Mouse (Mus musculus) MEL (cell line): ENCODE measurements around the gene Trpt1. TPM values are rescaled to one million over a fixed set of nuclear protein-coding genes. Genes with fewer than 3 reads are reported as not detected.

Experiments
- DNase-seq: peaks from one replicate; pipeline ENCODE4 v3.0.0; 2011; ENCODE audit warnings: low read depth, low spot score
- H3K27ac ChIP-seq: 2 replicates; pipeline ENCODE4 v1.5.1; 2012; ENCODE audit warnings: low read depth, mild to moderate bottlenecking, control low read depth, low read length, moderate library complexity; ENCODE audit not compliant: control insufficient read depth
- H3K27me3 ChIP-seq, 2 experiments: fragments of 150-350 bp in 1 of 2; sonication (generic) in 1 of 2; 2 replicates each; pipeline ENCODE4 v1.6.1; 2012; ENCODE audit warnings: low read length in 2 of 2, mild to moderate bottlenecking in 2 of 2, improper control_type of control experiment in 1 of 2, moderate library complexity in 1 of 2; ENCODE audit not compliant: insufficient read depth in 2 of 2, control insufficient read depth in 1 of 2
- H3K36me3 ChIP-seq, 2 experiments: 2 replicates each; pipeline ENCODE4 v1.6.1; 2012 to 2014; ENCODE audit warnings: low read length in 2 of 2, improper control_type of control experiment in 1 of 2, inconsistent platforms in 1 of 2, mild to moderate bottlenecking in 1 of 2; ENCODE audit not compliant: insufficient read depth in 2 of 2, control insufficient read depth in 1 of 2
- H3K4me1 ChIP-seq, 2 experiments: fragments of 150-350 bp in 1 of 2; sonication (generic) in 1 of 2; 2 replicates each; pipeline ENCODE4 v1.6.1; 2012; ENCODE audit warnings: low read length in 2 of 2, improper control_type of control experiment in 1 of 2, mild to moderate bottlenecking in 1 of 2; ENCODE audit not compliant: insufficient read depth in 2 of 2, control insufficient read depth in 1 of 2
- H3K4me3 ChIP-seq, 2 experiments: fragments of 150-350 bp in 1 of 2; sonication (generic) in 1 of 2; 2 replicates each; pipeline ENCODE4 v1.5.1; 2012; ENCODE audit warnings: low read depth in 2 of 2, low read length in 2 of 2, mild to moderate bottlenecking in 2 of 2, moderate library complexity in 2 of 2, control low read depth in 1 of 2, improper control_type of control experiment in 1 of 2; ENCODE audit not compliant: control insufficient read depth in 1 of 2, insufficient read depth in 1 of 2
- H3K79me2 ChIP-seq: 2 replicates; pipeline ENCODE4 v1.6.1; 2012; ENCODE audit warnings: mild to moderate bottlenecking, low read length, moderate library complexity; ENCODE audit not compliant: control insufficient read depth, poor library complexity, insufficient read depth
- H3K9ac ChIP-seq: 2 replicates; pipeline ENCODE4 v1.6.1; 2012; ENCODE audit warnings: low read depth, mild to moderate bottlenecking, control low read depth, low read length, moderate library complexity; ENCODE audit not compliant: control insufficient read depth, poor library complexity, severe bottlenecking
- H3K9me3 ChIP-seq: fragments of 150-350 bp; sonication (generic); replicated peaks from 2 replicates; pipeline ENCODE4 v1.6.1; 2012; ENCODE audit warnings: mild to moderate bottlenecking, low read length, improper control_type of control experiment, moderate library complexity; ENCODE audit not compliant: insufficient read depth
- BHLHE40 ChIP-seq: IDR thresholded peaks from 2 replicates; pipeline ENCODE4 v1.6.1; 2012; ENCODE audit warnings: low read depth, mild to moderate bottlenecking, inconsistent platforms, low read length, improper control_type of control experiment, borderline replicate concordance
- CHD2 ChIP-seq: IDR thresholded peaks from 2 replicates; pipeline ENCODE4 v1.6.1; 2011; ENCODE audit warnings: low read length, improper control_type of control experiment
- ELF1 ChIP-seq: IDR thresholded peaks from 2 replicates; pipeline ENCODE4 v1.6.1; 2014; ENCODE audit warnings: low read depth, mild to moderate bottlenecking, inconsistent platforms, low read length, improper control_type of control experiment, moderate library complexity
- EP300 ChIP-seq, 2 experiments: IDR thresholded peaks; 2 replicates each; pipeline ENCODE4 v1.6.1; 2011; ENCODE audit warnings: improper control_type of control experiment in 2 of 2, low read length in 2 of 2, low read depth in 1 of 2, mild to moderate bottlenecking in 1 of 2
- ETS1 ChIP-seq: IDR thresholded peaks from 2 replicates; pipeline ENCODE4 v1.6.1; 2012; ENCODE audit warnings: low read depth, mild to moderate bottlenecking, inconsistent platforms, low read length, improper control_type of control experiment, moderate library complexity
- GABPA ChIP-seq: IDR thresholded peaks from 2 replicates; pipeline ENCODE4 v1.6.1; 2012; ENCODE audit warnings: low read depth, mild to moderate bottlenecking, inconsistent platforms, low read length, improper control_type of control experiment, moderate library complexity
- GATA1 ChIP-seq: IDR thresholded peaks from 2 replicates; pipeline ENCODE4 v1.6.1; 2011; ENCODE audit warnings: low read depth, low read length, improper control_type of control experiment
- HCFC1 ChIP-seq: IDR thresholded peaks from 2 replicates; pipeline ENCODE4 v1.6.1; 2012; ENCODE audit warnings: low read depth, mild to moderate bottlenecking, inconsistent platforms, low read length, improper control_type of control experiment, moderate library complexity
- KAT2A ChIP-seq: conservative IDR thresholded peaks from 2 replicates; pipeline ENCODE4 v1.6.1; 2012; ENCODE audit warnings: low read depth, low read length, improper control_type of control experiment, inconsistent platforms
- MAFK ChIP-seq: IDR thresholded peaks from 2 replicates; pipeline ENCODE4 v1.6.1; 2011; ENCODE audit warnings: low read depth, mild to moderate bottlenecking, low read length, improper control_type of control experiment, borderline replicate concordance
- MAX ChIP-seq: IDR thresholded peaks from 2 replicates; pipeline ENCODE4 v1.6.1; 2011; ENCODE audit warnings: low read length, improper control_type of control experiment
- MAZ ChIP-seq: IDR thresholded peaks from 2 replicates; pipeline ENCODE4 v1.6.1; 2012; ENCODE audit warnings: low read depth, mild to moderate bottlenecking, inconsistent platforms, low read length, improper control_type of control experiment
- MEF2A ChIP-seq: IDR thresholded peaks from 2 replicates; pipeline ENCODE4 v1.6.1; 2014; ENCODE audit warnings: low read depth, mild to moderate bottlenecking, inconsistent platforms, low read length, improper control_type of control experiment; ENCODE audit not compliant: poor library complexity, insufficient replicate concordance, severe bottlenecking; ENCODE audit errors: extremely low read depth
- MXI1 ChIP-seq: IDR thresholded peaks from 2 replicates; pipeline ENCODE4 v1.6.1; 2011; ENCODE audit warnings: mild to moderate bottlenecking, low read depth, low read length, improper control_type of control experiment
- MYC ChIP-seq: IDR thresholded peaks from 2 replicates; pipeline ENCODE4 v1.6.1; 2011; ENCODE audit warnings: low read depth, mild to moderate bottlenecking, low read length, improper control_type of control experiment, moderate library complexity
- NELFE ChIP-seq: IDR thresholded peaks from 2 replicates; pipeline ENCODE4 v1.6.1; 2011; ENCODE audit warnings: low read depth, low read length, improper control_type of control experiment
- NRF1 ChIP-seq: IDR thresholded peaks from 2 replicates; pipeline ENCODE4 v1.6.1; 2014; ENCODE audit warnings: low read depth, mild to moderate bottlenecking, inconsistent platforms, low read length, improper control_type of control experiment, moderate library complexity; ENCODE audit not compliant: poor library complexity, insufficient read depth, severe bottlenecking
- POLR2A ChIP-seq, 2 experiments: IDR thresholded peaks; 2 replicates each; pipeline ENCODE4 v1.6.1; 2011 to 2012; ENCODE audit warnings: low read length in 2 of 2, mild to moderate bottlenecking in 2 of 2, control low read depth in 1 of 2, improper control_type of control experiment in 1 of 2, low read depth in 1 of 2, moderate library complexity in 1 of 2; ENCODE audit not compliant: control insufficient read depth in 1 of 2, insufficient read depth in 1 of 2, poor library complexity in 1 of 2
- POLR2AphosphoS2 ChIP-seq: IDR thresholded peaks from 2 replicates; pipeline ENCODE4 v1.6.1; 2011; ENCODE audit warnings: low read length, improper control_type of control experiment
- RCOR1 ChIP-seq: IDR thresholded peaks from 2 replicates; pipeline ENCODE4 v1.6.1; 2012; ENCODE audit warnings: low read depth, mild to moderate bottlenecking, inconsistent platforms, low read length, improper control_type of control experiment
- SIN3A ChIP-seq: IDR thresholded peaks from 2 replicates; pipeline ENCODE4 v1.6.1; 2012; ENCODE audit warnings: low read length, improper control_type of control experiment, inconsistent platforms
- TBP ChIP-seq: IDR thresholded peaks from 2 replicates; pipeline ENCODE4 v1.8.0; 2011; ENCODE audit warnings: low read depth, low read length, improper control_type of control experiment
- TCF12 ChIP-seq: IDR thresholded peaks from 2 replicates; pipeline ENCODE4 v1.6.1; 2014; ENCODE audit warnings: low read depth, mild to moderate bottlenecking, inconsistent platforms, low read length, improper control_type of control experiment, moderate library complexity
- UBTF ChIP-seq: IDR thresholded peaks from 2 replicates; pipeline ENCODE4 v1.6.1; 2012; ENCODE audit warnings: low read depth, mild to moderate bottlenecking, inconsistent platforms, low read length, improper control_type of control experiment, moderate library complexity, borderline replicate concordance; ENCODE audit not compliant: insufficient read depth
- ZC3H11A ChIP-seq: IDR thresholded peaks from 2 replicates; pipeline ENCODE4 v1.6.1; 2012; ENCODE audit warnings: low read depth, mild to moderate bottlenecking, inconsistent platforms, low read length, improper control_type of control experiment
- ZMIZ1 ChIP-seq: IDR thresholded peaks from 2 replicates; pipeline ENCODE4 v1.6.1; 2012; ENCODE audit warnings: low read depth, mild to moderate bottlenecking, inconsistent platforms, low read length, improper control_type of control experiment, moderate library complexity
- ZNF384 ChIP-seq: IDR thresholded peaks from 2 replicates; pipeline ENCODE4 v1.6.1; 2012; ENCODE audit warnings: low read depth, mild to moderate bottlenecking, inconsistent platforms, low read length, improper control_type of control experiment
- polyA plus RNA-seq, 2 experiments: library from polyadenylated mRNA; stranded (reverse) in 1 of 2; unstranded in 1 of 2; fragments of >175 nt in 1 of 2; fragments of >200 nt in 1 of 2; gene quantifications; 2 replicates each; pipeline versions ENCODE4 v1.2.1 to v1.2.4; 2012; ENCODE audit warnings: low replicate concordance in 2 of 2, low read depth in 1 of 2; ENCODE audit not compliant: insufficient read length in 2 of 2, insufficient read depth in 1 of 2, missing spikeins in 1 of 2
- total RNA-seq: library from RNA; depleted of rRNA; stranded (reverse); fragments of 300-350 nt; gene quantifications from 2 replicates; pipeline ENCODE4 v1.2.3, GENCODE M21; 2012

The Trpt1 gene
- total and polyA plus RNA-seq, 3 experiments, result 1.8 to 2.3 TPM; not detected in 1

DNA sequence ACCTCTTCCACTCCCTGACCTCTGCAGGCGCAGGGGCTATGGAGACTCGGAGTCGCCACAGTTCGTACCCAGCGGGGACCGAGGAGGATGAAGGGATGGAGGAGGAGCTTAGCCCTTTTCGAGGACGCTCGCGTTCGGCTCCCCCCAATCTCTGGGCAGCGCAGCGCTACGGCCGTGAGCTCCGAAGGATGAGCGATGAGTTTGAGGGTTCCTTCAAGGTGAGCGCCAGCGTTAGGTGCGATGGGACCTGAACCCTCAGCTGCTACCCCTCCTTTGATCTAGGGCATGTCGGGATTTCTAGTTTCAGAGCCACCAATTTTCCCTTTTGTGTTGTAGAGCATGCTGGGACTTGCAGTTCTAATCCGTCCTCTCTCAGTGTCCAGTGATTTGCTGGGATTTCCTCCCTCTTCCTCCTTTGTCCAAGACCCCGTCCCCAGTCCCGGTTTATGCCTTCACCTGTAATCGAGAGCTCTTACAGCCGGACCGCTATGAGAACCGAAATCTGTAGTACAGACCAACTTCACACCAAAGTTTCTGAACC is 45.2 kb upstream of the Trpt1 start:
- peak overlapping the region; percentile 59 to 61 for H3K4me3 ChIP-seq
- DNase-seq, result peak; percentile 65
- peak overlapping the region; percentile 82 for H3K9ac ChIP-seq
- no peaks in the 10 kb centered on the region for H3K9me3 ChIP-seq
- H3K27ac ChIP-seq, result peak overlapping the region; percentile 91
- 0 out of 4 replicates have a peak, but pooled peaks cover 0 to 6% of the 10 kb centered on the region in 2 experiments for H3K4me1 ChIP-seq
- H3K27me3 ChIP-seq, result no peaks in the 10 kb centered on the region
- peaks cover 0 to 6% of the 10 kb centered on the region in 2 experiments; a peak in 1 of 4 replicates for H3K36me3 ChIP-seq
- H3K79me2 ChIP-seq, result peaks cover 1% of the 10 kb centered on the region; the same call in 1 of the 2 replicates
- TF ChIP-seq MAFK (no peak), MXI1 (0 out of 2 replicates have a peak, but pooled peaks have one; percentile 10), MAZ (no peak), UBTF (no peak), MAX (no peak), MEF2A (no peak), CHD2 (no peak)

GRCm38 (mm10) chr19:6951381-6951968 is 44.5 kb upstream of the Trpt1 start:
- Histone ChIP-seq H3K4me3 (peak overlapping the region; percentile 61 to 72), H3K79me2 (peaks cover 1% of the 10 kb centered on the region; the same call in 1 of the 2 replicates), H3K36me3 (peaks cover 0 to 6% of the 10 kb centered on the region in 2 experiments; a peak in 1 of 4 replicates), H3K9ac (peak overlapping the region; percentile 82), H3K27ac (peak overlapping the region; percentile 91), H3K4me1 (0 out of 4 replicates have a peak, but pooled peaks cover 0 to 6% of the 10 kb centered on the region in 2 experiments), H3K27me3 (no peaks in the 10 kb centered on the region), H3K9me3 (no peaks in the 10 kb centered on the region)
- DNase-seq, result peak; percentile 95
- TF ChIP-seq SIN3A (peak; percentile 97), KAT2A (peak; percentile 69; the same call in 1 of the 2 replicates), ZMIZ1 (no peak), UBTF (no peak), ZNF384 (peak; percentile 98), POLR2A (IDR thresholded peaks at IDR 0.05; ENCODE audit: control insufficient read depth in 1 of 2, insufficient read depth in 1 of 2, low read depth in 1 of 2, low read length in 2 of 2, poor library complexity in 1 of 2) (peak; percentile 36 to 73; a peak in 2 of 4 replicates), TCF12 (peak; percentile 58; the same call in 1 of the 2 replicates), GABPA (no peak), ELF1 (peak; percentile 100), NRF1 (peak; percentile 76), MAX (no peak), GATA1 (0 out of 2 replicates have a peak, but pooled peaks have one; percentile 11), ETS1 (peak; percentile 48; the same call in 1 of the 2 replicates), MYC (peak; percentile 67), MAZ (peak; percentile 72; the same call in 1 of the 2 replicates), NELFE (peak; percentile 52; the same call in 1 of the 2 replicates), MXI1 (peak; percentile 85), TBP (peak; percentile 70; the same call in 1 of the 2 replicates), ZC3H11A (no peak), BHLHE40 (no peak), POLR2AphosphoS2 (peak; percentile 85; the same call in 1 of the 2 replicates), EP300 (IDR thresholded peaks at IDR 0.05; ENCODE audit: low read depth in 1 of 2, low read length in 2 of 2) (no peak), RCOR1 (no peak), HCFC1 (peak; percentile 95)
